8 mouse cellular contexts compared by ENCODE assay signal in genomic region chr16:34456314-34456713, GRCm38 (mm10).
A peak's percentile ranks its signal among the peaks of the same experiment; 100 is the strongest.
DNase-seq lines count a peak whose midpoint lies in the region; TF ChIP-seq lines count a peak whose summit lies in the region.

No protein-coding gene starts in this region.

- H3K4me3 ChIP-seq in heart, adult 2 months = no peak overlapping the region

- no peak for TF ChIP-seq EP300 in heart, adult 2 months (IDR thresholded peaks at IDR 0.05; ENCODE audit: insufficient read depth, low read depth, low read length)

- peak; percentile 31 for DNase-seq in kidney, postnatal 10 days
- no peak for DNase-seq in kidney, adult 9 months
- DNase-seq in adrenal gland, adult 2 months = peak; percentile 83
- DNase-seq in heart, adult 2 months = peak; percentile 55 to 67
- peak; percentile 56 for DNase-seq in lung, postnatal 10 days
- no peak for DNase-seq in left cerebral cortex, postnatal 36 days (ENCODE audit: low spot score in 2 of 2)
- no peak for DNase-seq in spleen, postnatal 10 days (ENCODE audit: low spot score in 2 of 2)
- no peak for DNase-seq in layer of hippocampus, adult 18-20 months (ENCODE audit: low spot score in 2 of 2)

- no peak overlapping the region; the same call in 1 of the 2 replicates for H3K9ac ChIP-seq in heart, adult 2 months (ENCODE audit: low read depth, low read length)

- peaks cover 8% of the 10 kb centered on the region for H3K4me1 ChIP-seq in heart, adult 2 months (ENCODE audit: control insufficient read depth, insufficient read depth, low read length)

- no peaks in the 10 kb centered on the region; the same call in 1 of the 2 replicates for H3K36me3 ChIP-seq in heart, adult 2 months (ENCODE audit: control insufficient read depth, insufficient read depth, low read length)

- H3K27ac ChIP-seq in heart, adult 2 months = peak overlapping the region; percentile 42; the same call in 1 of the 2 replicates

- intact Hi-C loops in heart, adult 2 months (cut with DNase I) = loop anchor here (5.0 kb wide), 2 partner anchors 36 to 109 kb away; no protein-coding TSS in a partner anchor
- intact Hi-C loops in left cerebral cortex, postnatal 36 days (cut with DNase I) = no loop called here

- no peak for TF ChIP-seq POLR2A in heart, adult 2 months (IDR thresholded peaks at IDR 0.05; ENCODE audit: insufficient read depth, low read depth, low read length)

- no peaks in the 10 kb centered on the region for H3K79me2 ChIP-seq in heart, adult 2 months (replicated peaks; ENCODE audit: control insufficient read depth, insufficient read depth, low read length)

- H3K27me3 ChIP-seq in heart, adult 2 months (ENCODE audit: control insufficient read depth, insufficient read depth, low read length) = no peaks in the 10 kb centered on the region

- TF ChIP-seq CTCF in heart, adult 2 months (IDR thresholded peaks at IDR 0.05) = no peak

- WGBS in heart, adult 2 months = 31% methylated on average over 7 of the region's 7 CpGs

Comparison
In these comparisons a context has a peak if more than half of its experiments do, and no peak if none do; other contexts are left out.
1. DNase-seq: peak in kidney, postnatal 10 days (single experiment), adrenal gland, adult 2 months (single experiment), heart, adult 2 months (2 of 2) and lung, postnatal 10 days (single experiment); none in kidney, adult 9 months (single experiment), left cerebral cortex, postnatal 36 days (0 of 2), spleen, postnatal 10 days (0 of 2) and layer of hippocampus, adult 18-20 months (0 of 2).